Mouse (Mus musculus) cerebellum, postnatal 10 days (tissue): ENCODE measurements at regions not wholly inside any gene's neighbourhood (a gene's known extent, or its start where the extent isn't known, plus 50 kb on each side); places are given as distances from the start of the nearest gene placed in this dataset.
A peak's percentile ranks its signal among the peaks of the same experiment; 100 is the strongest.

Experiments
- DNase-seq, 2 experiments: peaks; one replicate each; pipeline ENCODE4 v3.0.0; 2021; ENCODE audit warnings: mixed read lengths in 2 of 2

DNA sequence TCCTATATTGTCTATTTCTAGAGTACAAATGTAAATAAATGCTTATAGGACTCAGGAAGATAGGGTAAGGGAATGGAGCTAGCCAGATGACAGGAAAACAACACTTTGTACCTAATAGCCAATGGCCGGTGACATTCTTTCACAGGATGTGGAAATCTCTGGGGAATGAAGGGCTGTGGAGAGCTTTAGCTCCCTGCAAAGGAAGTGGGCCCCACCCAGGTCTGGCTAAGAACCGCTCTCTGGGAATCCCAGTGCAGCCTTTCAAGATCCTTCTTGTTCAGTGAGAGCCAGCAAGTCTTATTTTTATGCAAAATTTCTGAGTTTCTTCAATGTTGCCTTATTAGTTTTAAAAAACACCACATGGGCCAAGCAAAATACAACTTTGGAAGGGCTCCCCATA is 54.7 kb upstream of the Pappa2 start:
- DNase-seq, result no peak

- DNase-seq, result no peak
Measured at GRCm38 (mm10) chr1:159036371-159036770, 56.1 kb upstream of the Pappa2 start.

GRCm38 (mm10) chr1:159045870-159046385 is 65.6 kb upstream of the Pappa2 start:
- DNase-seq, result peak; percentile 35 to 48

DNA sequence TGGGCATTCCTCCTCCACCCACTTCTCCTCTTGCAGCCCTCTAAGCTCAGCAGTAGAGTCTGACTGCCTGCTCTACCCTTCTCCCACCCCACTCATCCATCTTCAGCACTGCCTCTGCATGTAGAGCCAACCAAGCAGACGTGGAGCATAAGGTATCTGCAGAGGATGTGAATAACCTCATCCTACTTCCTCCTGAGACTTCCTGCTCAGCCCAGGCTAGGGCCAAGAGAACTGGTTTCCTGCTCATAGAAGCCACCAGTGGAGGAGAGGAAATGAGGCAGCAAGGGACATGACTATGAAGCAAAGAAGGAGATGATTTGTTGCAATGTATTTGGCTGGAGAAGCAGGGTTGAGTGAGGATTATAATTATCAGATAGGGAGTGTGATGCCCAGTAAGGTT is 84.7 kb upstream of the Pappa2 start:
- DNase-seq, result no peak

GRCm38 (mm10) chr1:159099205-159099604 is 118.9 kb upstream of the Pappa2 start:
- no peak for DNase-seq

DNA sequence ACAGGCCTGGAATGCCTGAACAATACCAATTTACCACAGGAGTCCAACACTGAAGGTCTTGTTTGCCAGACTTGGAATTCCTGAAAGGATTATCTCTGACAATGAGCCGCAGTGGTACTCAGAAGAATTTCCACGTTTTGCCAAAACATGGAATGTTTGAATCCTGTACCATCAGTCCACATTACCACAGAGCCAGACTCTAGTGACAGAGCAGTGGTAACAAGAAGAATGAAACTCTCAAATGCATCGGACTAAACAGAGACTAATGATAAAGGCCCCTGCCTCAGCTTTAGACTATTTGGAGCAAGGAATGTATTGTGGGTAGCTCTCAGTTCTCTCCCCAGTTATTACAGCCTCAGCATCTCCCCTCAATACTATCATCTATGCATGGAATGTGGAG is 109.9 kb upstream of the Cop1 start:
- no peak for DNase-seq

DNA sequence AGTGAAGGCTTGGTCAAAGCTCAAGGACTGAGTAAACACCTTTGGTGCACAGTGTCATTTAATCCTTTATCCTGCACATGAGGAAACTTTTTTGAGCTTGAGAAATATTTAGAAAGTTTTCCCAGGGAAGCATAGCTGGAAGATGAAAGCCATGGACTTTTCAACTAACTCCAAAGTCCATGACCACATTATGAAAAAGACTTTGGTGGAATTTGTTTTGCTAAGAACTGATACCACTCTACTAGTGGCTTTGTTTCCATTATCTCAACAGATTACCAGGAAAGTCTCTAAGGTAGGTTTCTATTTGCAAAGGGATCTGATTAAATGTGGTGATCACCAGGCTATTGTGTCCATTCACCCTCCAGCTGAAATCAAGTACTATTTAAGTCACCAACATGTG is 107.2 kb upstream of the Cop1 start:
- no peak for DNase-seq

GRCm38 (mm10) chr1:159135301-159135700 is 96.8 kb upstream of the Cop1 start:
- DNase-seq, result peak; percentile 91 to 92

DNA sequence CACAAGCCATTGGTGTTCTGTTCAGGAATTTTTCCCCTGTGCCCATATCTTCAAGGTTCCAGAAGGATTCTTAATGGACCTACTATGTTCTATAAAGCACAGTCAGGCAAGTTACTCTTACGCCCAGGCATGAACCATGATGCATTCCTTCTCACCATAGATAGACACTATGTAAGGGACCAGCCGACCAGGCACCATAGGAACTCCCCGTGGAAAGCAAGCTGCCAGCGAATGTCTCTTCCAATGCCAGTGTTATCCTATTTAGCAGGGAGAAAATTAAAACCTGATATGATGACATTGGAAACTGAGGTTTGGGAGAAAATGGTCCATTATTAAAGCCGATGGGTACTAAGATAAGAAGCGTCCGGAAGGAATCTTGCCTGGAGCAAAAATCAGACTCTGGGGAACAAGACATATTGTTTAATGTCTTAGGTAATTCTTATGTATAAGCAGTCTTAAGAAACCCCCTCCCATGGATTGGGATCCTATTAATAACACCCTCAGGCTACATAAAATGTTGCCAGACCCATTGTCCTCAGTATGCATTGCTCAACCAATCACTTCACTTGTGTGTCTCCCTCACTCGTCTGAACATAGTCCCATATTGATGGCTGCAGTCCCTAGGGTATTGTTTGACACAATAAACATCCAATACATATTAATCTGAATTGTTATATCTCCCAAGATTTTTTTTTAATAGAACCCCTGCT is 84.2 kb upstream of the Cop1 start:
- no peak for DNase-seq

- no peak for DNase-seq
Measured at GRCm38 (mm10) chr1:159148498-159149187, 83.5 kb upstream of the Cop1 start.

DNA sequence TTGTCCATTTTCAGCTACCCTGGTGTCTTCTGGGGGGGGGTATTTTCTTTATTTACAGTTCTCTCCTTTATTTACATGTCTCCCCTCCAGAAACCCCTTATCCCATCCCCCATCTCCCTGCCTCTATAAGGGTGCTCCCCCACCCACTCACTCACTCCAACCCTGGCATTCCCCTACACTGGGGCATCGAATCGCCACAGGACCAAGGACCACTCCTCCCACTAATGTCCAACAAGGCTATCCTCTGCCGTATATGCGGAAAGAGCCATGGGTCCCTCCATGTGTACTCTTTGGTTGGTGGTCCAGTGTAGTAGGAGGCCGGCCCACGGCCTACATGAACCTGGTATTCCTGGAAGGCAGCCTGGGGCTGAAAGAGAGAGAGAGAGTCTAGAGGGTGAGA is 82.9 kb upstream of the Cop1 start:
- DNase-seq, result no peak

GRCm38 (mm10) chr1:159149721-159150120 is 82.4 kb upstream of the Cop1 start:
- DNase-seq, result peak; percentile 57 to 68

DNA sequence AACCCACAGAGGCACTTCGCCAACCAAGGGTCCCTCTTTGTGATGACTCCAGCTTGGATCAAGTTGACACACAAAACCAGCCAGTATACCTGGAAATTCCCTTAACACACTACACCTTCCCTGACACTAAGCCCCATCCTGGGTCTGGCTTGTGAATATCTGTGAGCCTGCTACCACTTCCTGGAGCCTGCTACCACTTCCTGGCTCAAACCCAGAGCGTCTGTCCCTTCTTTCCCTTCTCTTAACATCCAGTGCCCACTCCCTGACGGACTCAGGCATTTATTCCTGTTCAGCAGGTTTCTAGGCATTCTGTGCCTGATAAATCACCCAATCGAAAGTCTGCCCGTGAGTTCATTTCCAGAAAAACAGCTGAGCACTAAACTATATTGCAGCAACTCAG is 81.8 kb upstream of the Cop1 start:
- DNase-seq, result peak; percentile 33 to 53

GRCm38 (mm10) chr1:159156428-159156827 is 75.7 kb upstream of the Cop1 start:
- DNase-seq, result no peak

GRCm38 (mm10) chr1:159160035-159160960 is 71.8 kb upstream of the Cop1 start:
- DNase-seq, result no peak

DNA sequence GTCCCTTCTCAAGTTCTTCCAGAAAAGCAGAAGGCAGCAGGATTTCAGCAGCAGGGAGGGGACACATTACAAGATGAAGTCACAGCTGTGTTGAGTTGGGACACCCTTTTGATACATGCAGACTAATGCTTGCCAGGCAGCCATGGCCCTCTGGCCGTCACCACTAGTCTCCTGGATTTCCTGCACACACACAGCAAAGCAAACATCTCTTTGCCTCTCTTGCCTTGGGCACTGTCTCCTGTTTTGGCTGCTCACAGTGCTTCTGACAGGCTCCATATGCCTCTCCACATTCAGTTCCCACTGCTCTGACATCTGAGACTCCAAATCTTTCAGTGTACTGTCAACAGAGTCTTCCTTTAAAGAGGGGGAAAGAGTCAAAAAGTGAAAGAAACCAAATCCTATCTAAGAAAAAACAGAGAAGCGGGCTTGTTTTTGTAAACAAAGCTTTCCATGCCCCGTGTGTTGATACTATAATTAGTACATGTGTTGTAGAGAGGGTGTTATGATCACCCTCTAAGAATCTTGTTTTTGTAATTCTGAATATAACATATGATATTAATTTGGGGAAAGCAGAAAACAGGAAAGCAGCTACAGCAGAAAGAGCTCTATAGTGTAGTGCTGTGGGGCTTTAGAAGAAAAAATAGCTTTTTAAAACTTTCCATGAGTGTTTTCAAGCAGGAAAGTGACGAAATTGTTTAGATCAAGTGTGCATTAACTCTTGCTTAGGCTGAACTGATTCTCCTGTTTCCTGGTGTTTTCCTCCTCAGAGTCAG is 68.8 kb upstream of the Cop1 start:
- DNase-seq, result peak; percentile 31 to 38

- DNase-seq, result no peak
Measured at GRCm38 (mm10) chr1:159182031-159182430, 50.1 kb upstream of the Cop1 start.
